Comparison of ENCODE assay signal across 8 mouse cellular contexts in genomic region chr13:46726288-46727037, GRCm38 (mm10). TPM values are rescaled to one million over a fixed set of nuclear protein-coding genes. Genes with fewer than 3 reads are reported as not detected.
A peak's percentile ranks its signal among the peaks of the same experiment; 100 is the strongest.
DNase-seq lines count a peak whose midpoint lies in the region; ATAC-seq and TF ChIP-seq lines count a peak whose summit lies in the region.

No protein-coding gene starts in this region.

- no peaks in the 10 kb centered on the region for H3K9me3 ChIP-seq in midbrain, postnatal 0 days (ENCODE audit: low read length)

- WGBS in midbrain, postnatal 0 days: under 1% methylated on average over 30 of the region's 30 CpGs

- H3K9ac ChIP-seq in midbrain, postnatal 0 days (replicated peaks; ENCODE audit: low read length, poor library complexity, severe bottlenecking): peak overlapping the region; percentile 90

- H3K36me3 ChIP-seq in midbrain, postnatal 0 days (ENCODE audit: insufficient read depth, low read length): no peaks in the 10 kb centered on the region

- DNase-seq in cerebellum, adult 18-20 months: peak; percentile 13 to 41
- DNase-seq in right cerebral cortex, adult 2 months (ENCODE audit: low spot score in 2 of 2): peak; percentile 20 to 24
- DNase-seq in right cerebral cortex, postnatal 25 days: no peak
- peak; percentile 21 for DNase-seq in kidney, postnatal 14 days
- DNase-seq in midbrain, postnatal 0 days (ENCODE audit: low spot score): peak; percentile 43
- peak; percentile 64 for DNase-seq in thymus, postnatal 4 days

- 0 out of 2 replicates have a peak, but pooled peaks have one; percentile 18 for TF ChIP-seq CTCF in midbrain, postnatal 0 days (IDR thresholded peaks at IDR 0.05)

- peak overlapping the region; percentile 93; the same call in 1 of the 2 replicates for H3K27ac ChIP-seq in midbrain, postnatal 0 days (ENCODE audit: low read depth, low read length)

- peak overlapping the region; percentile 64 for H3K4me2 ChIP-seq in midbrain, postnatal 0 days (ENCODE audit: low read depth, low read length, poor library complexity, severe bottlenecking)

- no peak for ATAC-seq in cerebellum, adult (ENCODE audit: insufficient number of reproducible peaks, low FRiP score, low TSS enrichment)
- peak; percentile 25 for ATAC-seq in erythroblast, adult 5-6 weeks (replicated peaks; ENCODE audit: low FRiP score, poor library complexity, severe bottlenecking)
- ATAC-seq in midbrain, postnatal 0 days (ENCODE audit: low FRiP score): no peak

- H3K4me1 ChIP-seq in midbrain, postnatal 0 days (ENCODE audit: insufficient read depth, low read length): peaks cover 14% of the 10 kb centered on the region

- peak overlapping the region; percentile 97 for H3K4me3 ChIP-seq in midbrain, postnatal 0 days (ENCODE audit: low read depth, low read length)

- no peaks in the 10 kb centered on the region for H3K27me3 ChIP-seq in midbrain, postnatal 0 days (ENCODE audit: insufficient read depth, low read length)

RNA-seq across cellular contexts. Expression of gene Nup153, which starts 1.3 kb away (rescaled TPM):
- 67.2 and 84.4 TPM in 2 replicates for total RNA-seq in erythroblast, adult 5-6 weeks (2015; ENCODE audit: low replicate concordance)
- total RNA-seq in erythroblast, adult 5-6 weeks (2017; ENCODE audit: low replicate concordance): 93.8 and 132 TPM in 2 replicates
- total RNA-seq in midbrain, postnatal 0 days (2014; rRNA removed): 61.7 and 75.0 TPM in 2 replicates
- polyA plus RNA-seq in midbrain, postnatal 0 days (2015; fragmentation: Nextera tagmentation; extraction: Ambion mirVana): 11.8 and 12.6 TPM in 2 replicates

RNA-seq across cellular contexts. Expression of gene Fam8a1, which starts 57.1 kb away (rescaled TPM):
- total RNA-seq in erythroblast, adult 5-6 weeks (2015; ENCODE audit: low replicate concordance): 9.2 and 10.2 TPM in 2 replicates
- total RNA-seq in erythroblast, adult 5-6 weeks (2017; ENCODE audit: low replicate concordance): 8.9 TPM in 2 replicates
- 59.2 and 68.1 TPM in 2 replicates for total RNA-seq in midbrain, postnatal 0 days (2014; rRNA removed)
- polyA plus RNA-seq in midbrain, postnatal 0 days (2015; fragmentation: Nextera tagmentation; extraction: Ambion mirVana): 15.8 and 18.1 TPM in 2 replicates
